Mouse (Mus musculus) adrenal gland, postnatal 0 days (tissue): ENCODE results near the gene Kif13a. TPM values are rescaled to one million over a fixed set of nuclear protein-coding genes. Genes with fewer than 3 reads are reported as not detected.

Experiments
- polyA plus RNA-seq: library from polyadenylated mRNA; unstranded; fragments of >200 nt; fragmentation: Nextera tagmentation; extraction: Ambion mirVana; gene quantifications from 2 replicates; pipeline ENCODE4 v1.2.1, GENCODE M21; 2015

Gene Kif13a
- 13.9 and 14.6 TPM in 2 replicates for polyA plus RNA-seq

DNA sequence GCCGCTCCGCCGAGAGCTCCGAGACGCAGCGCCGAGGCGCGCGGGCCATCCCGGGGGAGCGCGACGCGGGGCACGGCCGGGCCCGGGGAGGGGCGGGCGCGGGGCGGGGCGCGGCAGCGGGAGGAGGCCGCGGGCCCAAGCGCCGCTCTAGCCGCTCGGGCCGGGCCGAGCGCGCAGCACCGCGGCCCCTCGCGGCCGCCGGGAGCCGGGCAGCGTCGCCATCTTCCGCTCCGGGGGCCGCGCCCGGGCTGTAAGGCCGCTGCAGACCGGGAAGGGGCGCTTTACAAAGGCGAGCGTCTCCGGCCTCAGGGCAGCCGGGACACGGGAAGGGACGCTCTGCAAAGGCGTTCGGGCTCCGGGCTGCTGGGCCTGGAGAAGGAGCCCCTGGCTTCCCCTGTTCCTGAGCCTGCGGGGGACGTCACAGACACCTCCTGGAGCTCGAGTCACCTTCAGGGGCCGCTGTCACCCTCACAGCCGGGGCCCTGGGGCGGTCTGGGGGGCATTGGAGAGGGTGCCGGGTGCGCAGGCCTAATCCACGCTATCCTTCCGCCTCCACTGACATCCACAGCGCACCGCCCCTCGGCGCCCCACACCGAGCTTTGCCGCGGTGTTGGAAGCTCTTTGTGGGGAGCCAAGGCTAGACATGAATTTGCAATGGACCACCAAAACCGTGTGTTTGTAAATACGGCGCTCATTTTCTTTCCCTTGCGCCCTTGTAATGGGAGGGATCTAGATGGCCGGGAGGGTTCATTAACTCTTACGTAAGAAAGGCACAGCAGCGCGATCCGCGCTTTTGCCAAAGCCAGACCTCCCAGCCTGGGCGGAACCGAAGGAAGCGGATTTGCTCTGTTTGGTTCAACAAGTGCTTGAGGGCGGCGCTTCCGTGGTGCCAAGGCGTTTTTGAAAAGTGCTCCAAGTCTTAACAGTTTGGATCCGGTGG is at the start of gene Kif13a:
Gene Kif13a, minus strand, starts transcription at position 149 of the 940 bp plus-strand sequence.

DNA sequence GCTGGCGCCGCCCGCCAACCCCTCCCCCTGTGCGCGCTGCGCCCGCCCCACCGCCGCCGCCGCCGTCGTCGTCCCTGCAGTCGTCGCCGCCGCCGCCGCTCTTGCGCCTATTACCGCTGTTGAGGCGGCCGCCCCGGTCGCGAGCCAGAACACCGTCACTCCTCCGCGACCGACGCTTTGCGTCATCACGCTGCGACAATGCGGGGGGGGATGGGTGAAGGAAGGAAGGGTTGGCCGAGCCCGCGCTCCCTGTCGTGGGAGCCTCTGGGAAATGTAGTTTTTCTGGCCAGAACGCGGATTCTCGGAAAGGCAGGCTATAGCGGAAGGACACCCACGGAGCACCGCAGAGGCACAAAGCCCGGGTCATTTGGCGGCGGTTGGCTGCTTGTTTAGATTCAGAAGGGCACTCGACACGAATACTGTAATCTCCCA is 201.8 kb downstream of the Kif13a start, which contains the start of gene Nup153:
Gene Nup153, minus strand, starts transcription at position 104 of the 432 bp plus-strand sequence.

Other genes with a start within 250 kb of the Kif13a start
- 7.7 and 10.0 TPM in 2 replicates for gene Nup153, start 201.9 kb downstream of the Kif13a start, polyA plus RNA-seq
- gene Nhlrc1, start 85.0 kb upstream of the Kif13a start, polyA plus RNA-seq = 3.1 and 4.6 TPM in 2 replicates
- 4.0 and 5.6 TPM in 2 replicates for gene Kdm1b, start 113.6 kb upstream of the Kif13a start, polyA plus RNA-seq
- gene Tpmt, start 114.9 kb upstream of the Kif13a start, polyA plus RNA-seq = 10.8 and 13.0 TPM in 2 replicates
- 147 and 150 TPM in 2 replicates for gene Dek, start 176.3 kb upstream of the Kif13a start, polyA plus RNA-seq
- 0.76 and 1.3 TPM in 2 replicates for gene Rnf144b, start 192.8 kb upstream of the Kif13a start, polyA plus RNA-seq